Mouse (Mus musculus) testis, adult 2 months (tissue): ENCODE data around the gene Nup153.

Experiments used
- CTCF ChIP-seq: fragments of 200-500 bp; IDR thresholded peaks from 2 replicates; pipeline ENCODE4 v1.5.1; 2012; ENCODE audit warnings: low read depth, mild to moderate bottlenecking, inconsistent platforms, low read length, moderate library complexity; ENCODE audit not compliant: control insufficient read depth, insufficient read depth, insufficient replicate concordance
- POLR2A ChIP-seq: fragments of 200-500 bp; IDR thresholded peaks from 2 replicates; pipeline ENCODE4 v1.6.1; 2012; ENCODE audit warnings: low read depth, mild to moderate bottlenecking, inconsistent platforms, low read length, moderate library complexity; ENCODE audit not compliant: control insufficient read depth

DNA sequence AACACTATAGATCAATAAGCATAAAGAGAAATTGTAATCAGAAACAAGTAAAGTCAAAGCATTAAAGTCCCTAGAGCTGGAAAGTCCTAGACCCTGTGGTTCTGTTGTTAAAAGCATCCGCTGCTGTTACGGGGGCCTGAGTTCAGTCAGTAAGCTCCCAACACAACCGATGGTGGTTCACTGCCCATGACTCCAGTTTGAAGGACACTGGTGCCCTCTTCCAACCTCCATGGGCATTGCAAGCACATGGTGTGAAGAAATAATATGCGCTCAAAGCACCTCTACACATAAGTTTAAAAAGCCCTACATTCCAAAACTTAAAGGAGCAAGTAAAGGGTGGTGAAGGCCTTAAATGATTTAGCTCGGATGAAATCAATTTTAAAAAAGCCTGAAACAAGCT lies 24.6 kb downstream of the Nup153 start:
- TF ChIP-seq CTCF (no peak), POLR2A (no peak)
